Mouse (Mus musculus): ENCODE results near the gene Chd1l.

- TF ChIP-seq CTCF (IDR thresholded peaks at IDR 0.05; ENCODE audit: control insufficient read depth, insufficient read depth, low read length), result no peak
- no peak for TF ChIP-seq POLR2A (IDR thresholded peaks at IDR 0.05; ENCODE audit: borderline replicate concordance, control insufficient read depth, low read depth, low read length)
These were observed 51.4 kb downstream of the Chd1l start for GRCm38 (mm10) chr3:97558554-97558953.
